Mouse (Mus musculus) cerebellum, adult 2 months (tissue): ENCODE measurements around the gene Spata1.

Source experiments
- CTCF ChIP-seq: fragments of 200-500 bp; IDR thresholded peaks from 2 replicates; pipeline ENCODE4 v1.5.1; 2011; ENCODE audit warnings: low read depth, mild to moderate bottlenecking, control low read depth, low read length, moderate library complexity, borderline replicate concordance; ENCODE audit not compliant: insufficient read depth
- POLR2A ChIP-seq: fragments of 200-500 bp; IDR thresholded peaks from 2 replicates; pipeline ENCODE4 v1.6.1; 2011; ENCODE audit warnings: low read length, control low read depth, borderline replicate concordance; ENCODE audit not compliant: insufficient read depth

- TF ChIP-seq CTCF (no peak), POLR2A (no peak)
These were observed 56.6 kb downstream of the Spata1 start for GRCm38 (mm10) chr3:146442936-146443335.
